Mouse (Mus musculus): ENCODE data around the gene Lrrc8b. TPM values are rescaled to one million over a fixed set of nuclear protein-coding genes. Genes with fewer than 3 reads are reported as not detected.

Gene Lrrc8b
- total RNA-seq, 1 experiment from 2014 or later, result 122 TPM

GRCm38 (mm10) chr5:105425587-105425986 is 10.0 kb downstream of the Lrrc8b start:
- no peak for DNase-seq

GRCm38 (mm10) chr5:105427326-105427725 is 11.8 kb downstream of the Lrrc8b start:
- DNase-seq, result no peak

- DNase-seq, result peak; percentile 80
These were observed 12.8 kb downstream of the Lrrc8b start for GRCm38 (mm10) chr5:105428265-105428974.

- no peak for DNase-seq
These were observed 14.6 kb downstream of the Lrrc8b start for GRCm38 (mm10) chr5:105430148-105430547.

- no peak for DNase-seq
These were observed 24.0 kb downstream of the Lrrc8b start for GRCm38 (mm10) chr5:105439608-105440007.

DNA sequence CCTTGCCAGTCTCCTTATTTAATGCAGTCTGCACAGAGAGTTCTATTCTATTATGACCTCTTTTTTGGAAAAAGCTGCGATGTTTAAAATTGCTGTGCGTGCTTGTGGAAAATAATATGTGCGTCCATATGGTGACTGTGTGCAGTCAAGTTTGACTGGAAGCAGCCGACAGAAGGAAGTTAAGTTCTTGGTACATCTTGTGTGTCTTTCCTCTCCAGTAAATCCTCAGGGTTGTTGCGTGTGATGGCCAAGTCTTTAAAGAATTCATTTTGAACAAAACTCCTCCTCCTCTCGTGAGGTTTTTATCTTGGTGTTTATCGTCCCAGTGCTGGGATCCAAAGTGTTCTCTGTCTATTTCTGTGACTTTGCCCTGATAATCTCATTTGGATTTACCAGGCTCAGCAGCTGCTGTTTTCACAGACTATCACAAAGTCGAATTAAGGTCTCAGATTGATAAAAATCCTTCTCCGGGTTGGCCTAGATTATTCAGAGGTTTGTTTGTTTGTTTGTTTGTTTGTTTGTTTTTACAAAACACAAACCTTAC is 25.5 kb downstream of the Lrrc8b start:
- no peak for DNase-seq

DNA sequence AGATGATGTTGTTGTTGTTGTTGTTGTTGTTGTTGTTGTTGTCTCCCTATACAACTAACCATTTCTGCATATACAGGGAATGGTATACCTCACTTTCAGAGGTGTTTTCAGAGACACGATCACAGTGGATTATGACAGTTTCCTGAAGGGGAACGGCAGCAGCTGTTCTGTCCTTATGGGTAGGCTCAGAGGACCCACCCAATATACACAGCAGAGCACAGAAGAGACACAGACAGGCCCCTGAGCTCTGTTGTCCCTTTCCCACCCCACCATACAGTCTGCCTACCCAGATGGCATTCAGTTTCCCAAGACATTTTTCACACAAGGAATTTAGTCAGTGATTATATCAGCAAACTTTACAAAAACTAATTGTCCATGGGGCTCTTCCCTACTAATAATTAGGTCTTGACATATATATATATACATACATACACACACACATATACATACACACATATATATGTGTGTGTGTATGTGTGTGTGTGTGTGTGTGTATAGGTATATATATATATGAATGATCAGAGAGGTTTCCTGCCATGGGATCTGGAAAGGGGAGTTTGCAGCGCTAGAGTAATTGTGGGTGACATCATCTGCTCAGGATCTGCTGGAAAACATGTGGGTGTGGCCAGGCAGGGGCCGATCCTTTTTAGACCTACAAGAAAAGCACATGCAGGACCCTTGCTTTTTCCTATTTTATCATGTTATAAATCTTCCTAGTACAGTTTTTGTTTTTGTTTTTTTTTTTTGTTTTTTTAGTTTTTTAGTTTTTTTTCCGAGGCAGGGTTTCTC is 26.8 kb downstream of the Lrrc8b start:
- DNase-seq, result no peak

DNA sequence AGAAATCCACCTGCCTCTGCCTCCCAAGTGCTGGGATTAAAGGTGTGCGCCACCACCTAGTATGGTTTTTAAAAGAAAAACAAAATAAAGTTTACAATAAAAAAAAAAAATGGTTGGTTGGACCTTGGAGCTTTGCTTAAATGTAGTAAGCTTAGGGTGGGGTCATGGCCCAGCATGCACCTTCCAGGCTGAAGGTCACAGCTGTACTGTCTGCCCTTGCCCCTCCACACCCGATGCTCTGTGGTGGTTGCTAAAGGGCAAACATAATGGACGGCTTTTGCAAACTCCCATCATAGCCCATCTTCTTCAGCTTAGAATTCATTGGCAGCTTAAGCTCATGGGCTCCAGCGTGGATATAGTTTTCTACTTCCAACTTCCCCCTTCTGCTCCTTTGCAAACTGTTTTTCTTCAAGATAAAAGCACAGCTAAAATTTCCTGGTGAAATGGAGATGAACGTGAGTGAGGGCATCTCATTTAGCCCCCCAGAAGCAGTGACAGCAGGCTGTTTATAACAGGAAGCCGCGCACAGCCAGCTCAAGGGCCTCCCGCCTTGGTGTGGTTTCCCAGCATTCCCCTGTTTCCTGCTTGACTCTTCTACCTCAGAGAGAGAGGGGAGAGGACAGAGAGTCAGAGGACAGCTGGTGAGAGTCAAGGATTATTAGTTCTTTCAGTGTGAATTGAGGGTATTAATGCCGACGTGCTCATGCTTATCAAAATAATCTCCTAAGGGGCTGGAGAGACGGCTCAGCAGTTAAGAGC is 27.7 kb downstream of the Lrrc8b start:
- DNase-seq, result no peak

- DNase-seq, result no peak
These were observed 30.1 kb downstream of the Lrrc8b start for GRCm38 (mm10) chr5:105445686-105446085.

GRCm38 (mm10) chr5:105454105-105454504 is 38.5 kb downstream of the Lrrc8b start:
- no peak for DNase-seq

DNA sequence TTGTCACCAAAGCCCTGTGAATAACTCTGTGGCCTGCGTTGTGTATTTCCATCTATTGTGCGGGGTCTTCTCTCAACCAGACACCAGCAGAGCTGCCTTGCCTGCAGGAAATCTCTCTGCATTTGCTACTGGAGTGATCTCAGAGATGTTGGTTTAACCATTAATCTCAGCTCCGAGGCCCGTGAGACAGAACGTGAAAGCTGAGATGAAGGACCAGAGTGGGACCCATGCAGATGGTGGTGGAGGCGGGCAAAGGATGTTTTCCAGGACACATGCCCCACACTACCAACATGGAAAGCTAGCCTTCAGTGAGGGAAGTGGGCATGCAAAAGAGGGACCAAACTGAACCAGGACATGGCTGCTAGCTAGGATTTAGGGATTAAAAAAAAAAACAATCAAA is 43.5 kb downstream of the Lrrc8b start:
- no peak for DNase-seq

DNA sequence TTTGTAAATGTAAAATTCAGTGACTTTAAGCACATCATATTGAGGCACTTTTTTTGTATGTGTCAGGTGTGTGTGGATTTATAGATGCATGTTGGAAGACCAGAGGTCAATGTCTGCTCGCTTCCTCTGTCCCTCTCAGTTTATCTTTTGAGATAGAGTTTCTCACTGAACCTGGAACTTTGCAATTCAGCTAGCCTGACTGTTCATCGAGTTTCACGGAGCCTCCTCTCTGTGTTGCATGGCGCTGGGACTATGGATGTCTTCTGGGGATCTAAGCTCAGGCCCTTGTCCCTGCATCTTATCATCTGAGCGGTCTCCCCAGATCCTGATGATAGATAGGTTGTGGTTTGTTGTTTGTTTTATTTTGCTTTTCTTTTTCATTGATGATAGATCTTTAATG is 45.0 kb downstream of the Lrrc8b start:
- DNase-seq, result no peak

DNA sequence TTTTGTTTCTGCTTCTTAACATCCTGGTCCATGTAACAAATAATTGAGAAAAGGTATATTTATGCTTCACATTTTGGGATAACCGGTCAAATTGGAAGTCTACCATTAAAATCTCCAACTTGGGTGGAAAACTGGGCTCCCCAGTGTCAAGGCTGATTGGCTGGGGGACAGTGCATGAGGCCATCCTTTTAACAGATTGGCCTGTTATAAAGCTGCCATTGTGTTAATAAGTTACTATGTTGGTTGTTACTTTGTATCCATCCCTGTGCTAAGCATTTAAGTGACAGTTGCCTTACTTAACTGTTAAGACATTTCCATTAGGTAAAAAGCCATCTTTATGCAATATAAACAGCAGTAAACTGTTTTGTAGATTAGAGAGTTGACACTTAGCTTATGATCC is 45.5 kb downstream of the Lrrc8b start:
- no peak for DNase-seq

- no peak for DNase-seq
These were observed 49.1 kb downstream of the Lrrc8b start for GRCm38 (mm10) chr5:105464671-105465070.

DNA sequence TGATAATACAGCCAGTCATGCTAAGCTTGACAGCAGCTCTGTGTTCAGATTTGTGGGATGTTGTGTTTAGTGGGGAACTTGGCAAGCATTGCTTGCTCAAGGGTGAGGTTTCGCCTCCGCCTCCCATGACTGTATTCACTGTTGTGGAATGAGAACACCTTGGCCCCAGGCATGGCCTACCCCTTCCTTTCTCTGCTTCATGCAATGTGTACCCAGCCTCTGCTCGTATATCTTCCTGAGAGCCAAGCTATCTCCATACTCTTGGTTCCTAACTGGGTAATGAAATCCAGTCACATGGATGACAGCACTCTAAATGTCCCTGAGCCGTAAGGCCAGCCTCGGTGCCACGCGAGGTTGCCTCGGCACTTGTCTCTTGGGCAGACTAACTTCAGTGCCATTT is 50.0 kb downstream of the Lrrc8b start:
- DNase-seq, result no peak

- no peak for DNase-seq
These were observed 50.9 kb downstream of the Lrrc8b start for GRCm38 (mm10) chr5:105466471-105466902.

- DNase-seq, result no peak
These were observed 51.7 kb downstream of the Lrrc8b start for GRCm38 (mm10) chr5:105467271-105467670.

DNA sequence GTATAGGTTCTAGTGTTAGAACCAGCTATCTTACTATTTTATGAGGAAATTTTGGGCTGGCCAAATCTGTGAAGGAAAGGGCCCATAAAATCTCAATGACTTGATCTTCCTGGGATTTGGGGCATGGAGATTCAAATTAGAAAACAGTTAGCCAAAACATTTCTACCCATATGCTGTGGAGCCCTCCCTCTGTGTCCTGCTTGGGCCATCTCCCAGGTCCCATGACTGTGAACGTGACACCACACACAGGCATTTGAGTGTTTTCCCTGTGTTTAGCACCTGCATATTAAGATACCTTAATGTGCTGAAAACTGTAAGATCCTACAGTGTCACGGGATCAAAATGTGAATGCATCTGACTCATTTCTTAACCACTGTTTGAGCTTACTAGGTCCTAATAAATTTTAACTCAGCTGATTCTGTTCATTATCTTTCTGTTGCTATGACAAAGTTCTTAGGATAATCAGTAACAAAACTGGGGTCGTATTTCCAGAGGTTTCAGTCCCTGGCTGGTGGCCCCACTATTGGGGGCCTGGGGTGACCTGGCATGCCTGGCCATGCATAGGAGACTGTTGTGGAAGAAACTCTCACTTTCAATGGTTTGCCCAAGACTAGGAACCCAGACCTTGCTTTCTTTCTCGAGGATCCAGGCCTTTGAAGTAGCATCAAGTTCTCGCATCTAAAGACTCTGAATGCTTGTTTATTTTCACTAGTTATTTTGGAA is 57.6 kb downstream of the Lrrc8b start:
- DNase-seq, result no peak

- DNase-seq, result no peak
These were observed 62.0 kb downstream of the Lrrc8b start for GRCm38 (mm10) chr5:105477527-105477926.

DNA sequence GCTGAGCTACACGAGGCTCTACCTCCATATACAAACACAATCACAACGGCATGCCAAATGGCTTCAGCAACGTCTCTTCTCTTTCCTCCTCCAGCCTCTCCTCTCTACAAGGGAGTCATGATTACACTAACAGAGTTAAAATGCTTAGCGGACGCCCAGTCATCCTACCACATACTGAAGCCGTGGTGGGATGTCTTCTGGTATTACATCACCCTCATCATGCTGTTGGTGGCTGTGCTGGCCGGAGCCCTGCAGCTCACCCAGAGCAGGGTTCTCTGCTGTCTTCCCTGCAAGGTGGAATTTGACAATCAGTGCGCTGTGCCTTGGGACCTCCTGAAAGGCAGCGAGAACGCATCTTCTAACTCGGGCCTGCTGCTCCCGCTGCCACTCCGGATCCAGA is 64.1 kb downstream of the Lrrc8b start:
- DNase-seq, result no peak

DNA sequence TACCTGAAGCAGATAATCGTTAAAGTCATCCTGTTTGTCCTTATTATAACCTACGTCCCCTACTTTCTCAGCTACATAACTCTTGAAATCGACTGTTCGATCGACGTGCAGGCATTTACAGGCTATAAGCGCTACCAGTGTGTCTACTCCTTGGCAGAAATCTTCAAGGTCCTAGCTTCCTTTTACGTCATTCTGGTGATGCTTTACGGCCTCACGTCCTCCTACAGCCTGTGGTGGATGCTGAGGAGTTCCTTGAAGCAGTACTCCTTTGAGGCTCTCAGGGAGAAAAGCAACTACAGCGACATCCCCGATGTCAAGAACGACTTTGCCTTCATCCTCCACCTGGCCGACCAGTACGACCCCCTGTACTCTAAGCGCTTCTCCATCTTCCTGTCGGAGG is 65.0 kb downstream of the Lrrc8b start:
- no peak for DNase-seq

- DNase-seq, result no peak
These were observed 68.1 kb downstream of the Lrrc8b start for GRCm38 (mm10) chr5:105483632-105484031.

Data from adrenal gland, postnatal 25 days (tissue).